Mouse (Mus musculus) forebrain, postnatal 0 days (tissue): ENCODE results near the gene Stat6. TPM values are rescaled to one million over a fixed set of nuclear protein-coding genes. Genes with fewer than 3 reads are reported as not detected.

Source experiments
- ATAC-seq: fragments of 200-750 bp; cut with Nextera tagmentation; 2 replicates; pipeline ENCODE4 v1.8.0; 2017; ENCODE audit warnings: mild to moderate bottlenecking, moderate library complexity
- DNase-seq: peaks from one replicate; pipeline ENCODE4 v3.0.0-alpha.2; 2015
- H3K27ac ChIP-seq: fragments of 300-500 bp; sonication (generic); 2 replicates; pipeline ENCODE4 v1.5.1; 2014; ENCODE audit warnings: low read depth, mild to moderate bottlenecking, antibody characterized with exemption, low read length, moderate library complexity, mixed read lengths
- H3K27me3 ChIP-seq: fragments of 300-500 bp; sonication (generic); 2 replicates; pipeline ENCODE4 v1.6.1; 2014; ENCODE audit warnings: mild to moderate bottlenecking, low read length, mixed read lengths; ENCODE audit not compliant: insufficient read depth
- H3K36me3 ChIP-seq: fragments of 300-500 bp; sonication (generic); 2 replicates; pipeline ENCODE4 v1.6.1; 2014; ENCODE audit warnings: mild to moderate bottlenecking, moderate library complexity; ENCODE audit not compliant: insufficient read depth
- H3K4me1 ChIP-seq: fragments of 300-500 bp; sonication (generic); 2 replicates; pipeline ENCODE4 v1.6.1; 2014; ENCODE audit warnings: antibody characterized with exemption; ENCODE audit not compliant: insufficient read depth
- H3K4me2 ChIP-seq: fragments of 300-500 bp; sonication (generic); 2 replicates; pipeline ENCODE4 v1.6.1; 2014; ENCODE audit warnings: low read depth, mild to moderate bottlenecking, moderate library complexity
- H3K4me3 ChIP-seq: fragments of 300-500 bp; sonication (generic); 2 replicates; pipeline ENCODE4 v1.5.1; 2014; ENCODE audit warnings: low read depth, low read length, mixed read lengths
- H3K9ac ChIP-seq: fragments of 300-500 bp; sonication (generic); 2 replicates; pipeline ENCODE4 v1.6.1; 2014; ENCODE audit warnings: mild to moderate bottlenecking
- H3K9me3 ChIP-seq: fragments of 300-500 bp; sonication (generic); 2 replicates; pipeline ENCODE4 v1.6.1; 2016; ENCODE audit warnings: low read length
- CTCF ChIP-seq: sonication (generic); IDR thresholded peaks from 2 replicates; pipeline ENCODE4 v1.5.1; 2016; ENCODE audit warnings: antibody characterized with exemption, control low read depth, low read depth
- WGBS: fragments of 180-500 bp; shearing (Covaris S2); extraction: QIAGEN DNeasy Blood & Tissue Kit; methylation state at CpG from one replicate; pipeline ENCODE4 v1.1.7; 2014; 5-methylcytosine and 5-hydroxymethylcytosine counted together
- polyA plus RNA-seq: library from polyadenylated mRNA; unstranded; fragments of >200 nt; fragmentation: Nextera tagmentation; extraction: Ambion mirVana; gene quantifications from 2 replicates; pipeline ENCODE4 v1.2.1, GENCODE M21; 2015
- total RNA-seq: library from RNA; depleted of rRNA; stranded (reverse); fragments of >200 nt; gene quantifications from 2 replicates; pipeline ENCODE4 v1.2.3, GENCODE M21; 2014; rRNA removed

The Stat6 gene
- total and polyA plus RNA-seq, 2 experiments from 2014 or later, result 4.3 to 5.4 TPM

DNA sequence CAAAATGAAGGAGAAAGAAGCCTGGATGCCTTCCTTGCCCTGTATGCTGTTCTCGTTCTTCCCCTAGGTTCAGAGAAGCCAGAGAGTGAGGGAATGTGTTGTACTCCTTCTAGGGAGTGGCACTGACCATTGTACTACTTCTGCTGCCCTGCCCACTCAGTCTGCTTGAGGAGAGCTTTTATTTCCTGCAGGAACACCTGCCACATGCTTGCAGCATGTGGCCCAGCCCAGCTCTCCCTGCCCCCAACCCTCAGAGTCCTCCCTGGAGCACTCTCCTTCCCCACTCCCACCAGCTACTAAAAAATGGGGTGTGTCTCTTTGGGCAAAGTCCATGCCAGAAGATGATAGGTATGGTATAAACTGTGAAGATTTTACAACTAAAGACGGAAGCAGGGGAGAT lies 61.5 kb downstream of the Stat6 start:
- Histone ChIP-seq H3K9ac (no peak overlapping the region), H3K4me1 (no peaks in the 10 kb centered on the region), H3K27ac (no peak overlapping the region), H3K4me2 (no peak overlapping the region), H3K36me3 (no peaks in the 10 kb centered on the region), H3K9me3 (no peaks in the 10 kb centered on the region), H3K4me3 (no peak overlapping the region), H3K27me3 (no peaks in the 10 kb centered on the region)
- 67% methylated on average over 2 of the region's 2 CpGs for WGBS
- DNase-seq, result no peak
- ATAC-seq, result no peak
- TF ChIP-seq CTCF, result no peak

DNA sequence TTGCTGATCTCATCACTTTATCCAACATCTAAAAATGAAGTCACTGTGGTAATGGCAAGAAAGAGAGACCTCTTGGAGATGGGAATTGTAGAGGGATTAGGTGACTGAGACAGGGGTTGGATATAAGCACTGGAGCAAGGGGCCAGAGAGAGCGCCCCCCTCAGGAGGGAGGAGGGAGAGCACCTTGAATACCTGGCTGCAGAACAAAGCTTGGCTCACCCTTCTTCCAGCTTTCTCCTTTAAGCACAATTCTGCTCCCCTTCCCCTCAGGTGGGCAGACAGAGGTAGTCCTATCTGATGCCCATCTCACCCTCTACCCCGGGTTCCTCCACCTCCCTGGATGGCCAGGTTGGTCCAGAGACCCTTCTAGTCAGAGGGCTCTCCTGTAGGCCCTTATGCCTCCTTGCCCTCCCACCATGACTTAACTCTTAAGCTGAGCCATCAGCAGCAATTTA lies 62.0 kb downstream of the Stat6 start, which contains the start of gene Myo1a:
TSS of gene Myo1a (plus strand) at position 405 of the 455 bp plus-strand sequence.
- Histone ChIP-seq H3K9ac (no peak within 1 kb of the TSS), H3K9me3 (no peaks in the 10 kb centered on the region), H3K4me2 (no peak within 1 kb of the TSS), H3K4me3 (no peak within 1 kb of the TSS), H3K27me3 (no peaks in the 10 kb centered on the region), H3K27ac (no peak within 1 kb of the TSS), H3K36me3 (no peaks in the 10 kb centered on the region), H3K4me1 (no peaks in the 10 kb centered on the region)
- DNase-seq (no peak), ATAC-seq (no peak)
- 80% methylated on average over 2 of the region's 2 CpGs for WGBS
- TF ChIP-seq CTCF, result no peak

DNA sequence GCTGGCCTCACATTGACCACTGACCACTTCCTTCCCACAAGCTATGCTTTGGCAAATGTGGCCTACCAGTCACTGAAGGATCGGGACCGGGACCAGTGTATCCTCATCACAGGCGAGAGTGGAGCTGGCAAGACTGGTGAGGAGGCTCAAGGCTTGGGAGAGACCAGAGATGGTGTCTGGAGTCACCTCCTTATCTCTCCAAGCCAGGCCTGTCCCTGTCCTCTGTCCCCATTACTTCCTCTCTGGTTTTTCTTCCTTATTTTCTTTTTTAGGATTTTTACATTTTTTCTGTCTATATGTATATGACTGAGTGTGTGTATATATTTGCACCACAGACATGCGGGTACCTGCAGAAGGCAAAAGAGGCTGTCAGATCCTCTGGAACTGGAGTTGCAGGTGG lies 63.0 kb downstream of the Stat6 start:
- Histone ChIP-seq H3K4me3 (no peak overlapping the region), H3K9me3 (no peaks in the 10 kb centered on the region), H3K9ac (no peak overlapping the region), H3K4me2 (no peak overlapping the region), H3K36me3 (no peaks in the 10 kb centered on the region), H3K27me3 (no peaks in the 10 kb centered on the region), H3K4me1 (no peaks in the 10 kb centered on the region), H3K27ac (no peak overlapping the region)
- no peak for TF ChIP-seq CTCF
- DNase-seq, result no peak
- 94% methylated on average over 4 of the region's 4 CpGs for WGBS
- ATAC-seq, result no peak

DNA sequence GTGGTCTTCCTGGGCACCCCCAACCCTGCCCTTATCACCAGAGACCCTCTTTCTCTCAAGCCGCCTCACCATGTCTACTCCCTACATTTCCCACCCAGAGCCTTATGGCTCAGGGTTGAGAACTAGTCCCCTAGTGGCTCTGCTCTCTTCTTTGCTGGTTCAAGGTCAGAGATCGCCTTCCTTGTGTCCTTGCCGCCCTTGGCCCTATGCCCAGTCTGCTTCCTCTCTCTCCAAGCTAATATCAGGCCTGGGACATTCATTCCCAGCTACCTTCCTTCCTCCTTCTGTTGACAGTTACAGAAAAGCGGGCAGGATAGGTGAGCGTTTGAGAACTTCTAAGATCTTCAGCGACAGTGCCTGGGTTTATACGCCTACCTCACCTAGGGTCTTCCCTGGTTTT lies 64.9 kb downstream of the Stat6 start:
- Histone ChIP-seq H3K36me3 (no peaks in the 10 kb centered on the region), H3K4me3 (no peak overlapping the region), H3K9me3 (no peaks in the 10 kb centered on the region), H3K4me2 (no peak overlapping the region), H3K4me1 (no peaks in the 10 kb centered on the region), H3K27ac (no peak overlapping the region), H3K27me3 (no peaks in the 10 kb centered on the region), H3K9ac (no peak overlapping the region)
- WGBS, result 87% methylated on average over 7 of the region's 7 CpGs
- ATAC-seq, result no peak
- DNase-seq, result no peak
- TF ChIP-seq CTCF, result no peak

DNA sequence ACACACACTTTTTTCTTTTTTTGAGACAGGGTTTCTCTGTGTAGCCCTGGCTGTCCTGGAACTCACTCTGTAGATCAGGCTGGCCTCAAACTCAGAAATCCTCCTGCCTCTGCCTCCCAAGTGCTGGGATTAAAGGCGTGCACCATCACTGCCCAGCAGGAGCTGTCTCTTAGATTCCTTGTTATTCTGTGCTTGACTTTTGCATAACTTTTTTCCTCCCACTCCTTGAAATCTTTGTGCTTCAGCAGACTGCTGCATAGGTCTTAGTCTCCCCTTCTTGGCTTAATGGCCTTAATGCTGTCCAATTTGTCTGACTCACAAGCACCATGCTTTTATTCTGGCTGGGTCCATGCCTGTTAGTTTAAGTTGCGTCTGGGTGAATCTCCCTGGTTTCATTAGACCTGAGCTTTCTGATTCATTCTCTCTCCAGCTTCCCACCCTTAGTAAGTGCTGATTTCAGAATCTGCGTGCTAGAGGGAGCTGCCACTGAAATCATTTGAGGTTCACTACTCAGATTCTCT lies 66.1 kb downstream of the Stat6 start:
- TF ChIP-seq CTCF, result no peak
- WGBS, result 77% methylated on average over 3 of the region's 3 CpGs
- Histone ChIP-seq H3K9ac (no peak overlapping the region), H3K27ac (no peak overlapping the region), H3K4me3 (no peak overlapping the region), H3K36me3 (no peaks in the 10 kb centered on the region), H3K27me3 (no peaks in the 10 kb centered on the region), H3K4me2 (no peak overlapping the region), H3K4me1 (no peaks in the 10 kb centered on the region), H3K9me3 (no peaks in the 10 kb centered on the region)
- DNase-seq (no peak), ATAC-seq (no peak)

DNA sequence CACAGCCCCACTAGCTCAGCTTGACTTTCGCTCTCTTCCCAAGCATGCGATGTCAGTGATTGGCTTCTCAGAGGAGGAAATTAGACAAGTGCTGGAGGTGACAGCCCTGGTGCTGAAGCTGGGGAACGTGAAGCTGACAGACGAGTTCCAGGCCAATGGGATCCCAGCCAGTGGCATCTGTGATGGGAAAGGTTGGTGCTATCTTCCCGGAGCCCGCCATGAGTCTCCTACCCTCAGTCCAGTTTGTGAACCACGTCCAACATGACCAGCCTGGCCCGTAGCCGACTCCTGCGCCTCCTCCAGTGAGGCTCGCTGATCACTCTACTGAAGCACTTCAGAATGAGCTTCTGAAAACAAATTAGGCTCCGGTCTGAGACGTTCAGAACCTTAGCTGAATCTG lies 67.5 kb downstream of the Stat6 start:
- Histone ChIP-seq H3K9me3 (no peaks in the 10 kb centered on the region), H3K36me3 (no peaks in the 10 kb centered on the region), H3K9ac (no peak overlapping the region), H3K27me3 (no peaks in the 10 kb centered on the region), H3K4me1 (no peaks in the 10 kb centered on the region), H3K27ac (no peak overlapping the region), H3K4me3 (no peak overlapping the region), H3K4me2 (no peak overlapping the region)
- DNase-seq, result no peak
- WGBS, result 78% methylated on average over 13 of the region's 13 CpGs
- no peak for ATAC-seq
- no peak for TF ChIP-seq CTCF

Other genes starting within 250 kb of the Stat6 start
- 0.85 and 1.7 TPM in 2 replicates for gene Stac3, start 141.3 kb upstream of the Stat6 start, total RNA-seq
- gene Stac3, start 141.3 kb upstream of the Stat6 start, polyA plus RNA-seq, result 0.20 and 0.50 TPM in 2 replicates
- 4.9 and 15.5 TPM in 2 replicates for gene Ndufa4l2, start 128.0 kb upstream of the Stat6 start, total RNA-seq
- gene Ndufa4l2, start 128.0 kb upstream of the Stat6 start, polyA plus RNA-seq, result 15.2 and 15.5 TPM in 2 replicates
- 31.5 and 43.8 TPM in 2 replicates for gene Shmt2, start 120.5 kb upstream of the Stat6 start, total RNA-seq
- 39.0 and 39.9 TPM in 2 replicates for gene Shmt2, start 120.5 kb upstream of the Stat6 start, polyA plus RNA-seq
- 2.1 and 2.2 TPM in 2 replicates for gene Nxph4, start 108.4 kb upstream of the Stat6 start, total RNA-seq
- 19.9 and 22.6 TPM in 2 replicates for gene Nxph4, start 108.4 kb upstream of the Stat6 start, polyA plus RNA-seq
- gene Lrp1, start 21.8 kb upstream of the Stat6 start, total RNA-seq, result 183 and 228 TPM in 2 replicates
- gene Lrp1, start 21.8 kb upstream of the Stat6 start, polyA plus RNA-seq, result 42.2 and 70.4 TPM in 2 replicates
- 3.4 and 6.1 TPM in 2 replicates for gene Nemp1, start 23.9 kb downstream of the Stat6 start, total RNA-seq
- gene Nemp1, start 23.9 kb downstream of the Stat6 start, polyA plus RNA-seq, result 2.8 and 3.2 TPM in 2 replicates
- gene Nab2, start 25.6 kb downstream of the Stat6 start, total RNA-seq, result 12.9 and 14.4 TPM in 2 replicates
- gene Nab2, start 25.6 kb downstream of the Stat6 start, polyA plus RNA-seq, result 4.5 and 4.8 TPM in 2 replicates
- gene Myo1a, start 62.2 kb downstream of the Stat6 start, total RNA-seq, result 0.15 and 0.29 TPM in 2 replicates
- 0.28 and 0.35 TPM in 2 replicates for gene Myo1a, start 62.2 kb downstream of the Stat6 start, polyA plus RNA-seq
- 0.46 and 2.8 TPM in 2 replicates for gene Tac2, start 81.5 kb downstream of the Stat6 start, total RNA-seq
- 6.0 and 9.1 TPM in 2 replicates for gene Tac2, start 81.5 kb downstream of the Stat6 start, polyA plus RNA-seq
- gene Zbtb39, start 96.6 kb downstream of the Stat6 start, total RNA-seq, result 7.5 and 11.9 TPM in 2 replicates
- gene Zbtb39, start 96.6 kb downstream of the Stat6 start, polyA plus RNA-seq, result 2.3 and 2.4 TPM in 2 replicates
- 0.62 and 1.3 TPM in 2 replicates for gene Gpr182, start 108.7 kb downstream of the Stat6 start, total RNA-seq
- 1.5 and 1.7 TPM in 2 replicates for gene Gpr182, start 108.7 kb downstream of the Stat6 start, polyA plus RNA-seq
- gene Rdh1, start 116.7 kb downstream of the Stat6 start, total RNA-seq, result 0.24 TPM in 1 of 2 replicates, not detected in the other
- gene Rdh1, start 116.7 kb downstream of the Stat6 start, polyA plus RNA-seq, result not detected in 2 replicates
- gene Rdh16f1, start 116.8 kb downstream of the Stat6 start, total RNA-seq, result not detected in 2 replicates
- gene Rdh16f1, start 116.8 kb downstream of the Stat6 start, polyA plus RNA-seq, result not detected in 2 replicates
- gene Rdh9, start 133.4 kb downstream of the Stat6 start, total RNA-seq, result 0.57 and 0.69 TPM in 2 replicates
- gene Rdh9, start 133.4 kb downstream of the Stat6 start, polyA plus RNA-seq, result 0.62 and 0.68 TPM in 2 replicates
- 0.08 TPM in 1 of 2 replicates, not detected in the other for gene Rdh16, start 158.2 kb downstream of the Stat6 start, total RNA-seq
- 0.07 TPM in 1 of 2 replicates, not detected in the other for gene Rdh16, start 158.2 kb downstream of the Stat6 start, polyA plus RNA-seq
- not detected in 2 replicates for gene Rdh19, start 206.9 kb downstream of the Stat6 start, total RNA-seq
- not detected in 2 replicates for gene Rdh19, start 206.9 kb downstream of the Stat6 start, polyA plus RNA-seq
- gene Rdh16f2, start 223.5 kb downstream of the Stat6 start, total RNA-seq, result not detected in 2 replicates
- gene Rdh16f2, start 223.5 kb downstream of the Stat6 start, polyA plus RNA-seq, result not detected in 2 replicates
- gene Rdh7, start 245.8 kb downstream of the Stat6 start, total RNA-seq, result not detected in 2 replicates
- gene Rdh7, start 245.8 kb downstream of the Stat6 start, polyA plus RNA-seq, result not detected in 2 replicates